Mouse (Mus musculus) T-helper 1 cell (primary cell): ENCODE data around the gene Cfap157.

ENCODE experiments used
- in situ Hi-C: fragments of 300-600 bp; cut with MboI, MseI; formaldehyde crosslinking; loops from one replicate; pipeline ENCODE4 v1.15.1; 2025; ENCODE audit warnings: high pct_unique_total_duplicates

Gene Cfap157

DNA sequence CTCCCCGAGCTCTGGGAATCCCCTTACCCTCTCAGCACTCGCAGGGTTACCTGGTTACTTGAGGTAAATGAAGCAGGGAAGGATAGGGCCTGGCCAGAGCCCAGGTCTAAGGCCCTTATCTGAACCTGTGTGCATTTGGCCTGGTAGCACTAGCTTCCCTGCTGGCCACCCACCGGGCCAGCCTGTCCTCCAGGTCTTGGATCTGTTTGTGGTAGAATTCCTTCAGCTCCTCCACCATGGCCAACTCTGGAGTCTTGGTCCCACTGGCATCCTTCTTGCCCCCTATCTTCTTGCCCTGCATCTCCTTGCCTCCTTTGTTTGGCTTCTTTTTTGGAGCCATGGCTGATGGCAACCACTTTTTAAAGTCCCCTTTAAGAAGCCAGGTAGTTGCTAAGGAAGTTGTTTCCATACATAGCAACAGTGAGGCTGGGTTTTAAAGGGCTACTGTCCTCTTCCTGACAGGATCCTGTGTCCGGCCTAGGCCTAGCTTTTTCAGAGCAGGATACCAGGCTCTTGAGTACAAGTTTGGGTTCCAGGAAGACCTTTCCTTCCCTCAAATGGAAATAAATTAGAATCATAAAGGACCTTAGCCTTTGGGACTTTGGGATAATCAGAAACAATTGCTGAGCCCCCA is at the start of gene Cfap157:
Gene Cfap157, minus strand, starts transcription at position 381 of the 634 bp plus-strand sequence.
- in situ Hi-C loops: no loop called here

GRCm38 (mm10) chr2:32828979-32829676 is 44.9 kb upstream of the Cfap157 start:
- in situ Hi-C loops: no loop called here

DNA sequence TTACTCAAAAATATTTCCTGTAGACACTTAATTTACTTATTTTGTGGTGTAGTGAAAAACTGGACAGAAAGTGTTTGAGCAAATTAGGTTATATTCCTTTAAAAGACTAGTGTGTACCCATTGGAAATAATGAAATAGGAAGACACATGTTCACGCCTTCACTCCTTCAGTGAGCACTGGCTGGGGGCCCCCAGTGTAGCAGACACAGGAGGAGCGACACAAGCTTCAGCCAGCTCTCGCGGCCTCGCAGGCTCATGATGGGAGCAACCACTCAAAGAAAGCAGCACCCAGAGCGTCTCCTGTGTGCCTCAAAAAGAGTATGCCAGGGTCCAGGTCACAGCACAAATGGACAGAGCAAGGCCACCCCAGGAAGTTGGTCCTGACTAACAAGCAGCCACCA is 41.6 kb upstream of the Cfap157 start:
- in situ Hi-C loops: no loop called here

- in situ Hi-C loops: no loop called here
These were observed 40.5 kb upstream of the Cfap157 start for GRCm38 (mm10) chr2:32824778-32825177.

- in situ Hi-C loops: no loop called here
These were observed 40.0 kb upstream of the Cfap157 start for GRCm38 (mm10) chr2:32824181-32824580.

- in situ Hi-C loops: no loop called here
These were observed 39.4 kb upstream of the Cfap157 start for GRCm38 (mm10) chr2:32823579-32824154.

- in situ Hi-C loops: no loop called here
These were observed 38.9 kb upstream of the Cfap157 start for GRCm38 (mm10) chr2:32823153-32823552.

- in situ Hi-C loops: no loop called here
These were observed 38.4 kb upstream of the Cfap157 start for GRCm38 (mm10) chr2:32822643-32823042.

GRCm38 (mm10) chr2:32821041-32821802 is 37.0 kb upstream of the Cfap157 start:
- in situ Hi-C loops: no loop called here

DNA sequence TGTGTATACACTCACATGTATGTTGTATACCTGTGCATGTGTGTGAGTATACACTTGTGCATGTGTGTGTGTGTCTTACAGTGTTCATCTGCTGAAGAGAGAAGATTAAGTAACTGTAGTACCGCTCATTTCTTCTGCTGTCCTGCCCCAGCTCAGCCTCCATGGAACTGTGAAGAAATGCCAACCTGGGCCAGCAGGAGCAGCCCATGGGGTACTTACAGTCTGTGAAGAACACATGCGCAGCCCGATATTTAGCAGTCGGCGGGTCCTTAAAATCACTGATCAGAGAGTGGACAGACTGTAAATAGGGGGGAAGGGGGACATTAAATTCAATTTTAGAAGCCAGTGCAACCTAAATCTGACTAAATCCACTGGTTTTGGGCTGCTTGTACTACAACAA is 34.0 kb upstream of the Cfap157 start:
- in situ Hi-C loops: no loop called here

GRCm38 (mm10) chr2:32817589-32817988 is 33.4 kb upstream of the Cfap157 start:
- in situ Hi-C loops: no loop called here

GRCm38 (mm10) chr2:32816946-32817581 is 32.8 kb upstream of the Cfap157 start:
- in situ Hi-C loops: no loop called here

DNA sequence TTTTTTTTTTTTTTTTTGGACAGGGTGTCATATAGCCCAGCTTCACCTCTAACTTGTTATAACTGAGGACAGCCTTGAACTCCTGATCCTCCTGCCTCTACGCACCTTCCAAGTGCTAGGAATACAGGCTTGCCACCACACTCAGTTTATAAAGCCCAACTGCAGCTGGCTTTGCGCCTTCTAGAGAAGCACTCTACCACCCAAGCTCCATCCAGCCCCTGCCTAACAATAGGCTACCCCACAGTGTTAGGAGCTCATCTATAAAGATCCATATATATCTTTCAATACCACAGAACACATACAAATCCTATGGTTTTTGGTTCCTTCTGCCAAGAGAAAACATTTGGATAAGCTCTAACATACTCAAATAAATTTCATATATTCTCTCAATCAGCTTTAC is 32.3 kb upstream of the Cfap157 start:
- in situ Hi-C loops: no loop called here

DNA sequence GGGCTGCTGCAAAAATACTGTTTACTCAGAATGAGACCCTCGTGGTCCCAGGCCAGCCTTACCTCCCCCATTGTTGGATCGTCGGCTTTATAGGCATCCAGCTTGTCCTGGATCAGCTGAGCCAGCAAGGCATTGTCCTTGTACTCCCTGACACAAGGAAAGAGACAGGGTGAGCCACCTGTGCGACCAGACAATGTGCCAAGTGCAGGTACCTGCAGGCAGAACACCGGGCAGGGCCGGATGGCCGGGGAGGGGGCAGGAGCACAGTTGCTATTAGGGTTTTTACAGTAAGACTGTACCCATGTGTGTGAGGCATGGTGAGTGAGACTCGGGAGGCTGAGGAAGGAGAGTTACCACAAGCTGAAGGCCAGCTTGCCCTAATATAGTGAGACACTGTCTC is 27.7 kb upstream of the Cfap157 start:
- in situ Hi-C loops: no loop called here

GRCm38 (mm10) chr2:32808816-32809566 is 24.8 kb upstream of the Cfap157 start:
- in situ Hi-C loops: no loop called here

- in situ Hi-C loops: no loop called here
These were observed 14.2 kb upstream of the Cfap157 start for GRCm38 (mm10) chr2:32798251-32798962.

DNA sequence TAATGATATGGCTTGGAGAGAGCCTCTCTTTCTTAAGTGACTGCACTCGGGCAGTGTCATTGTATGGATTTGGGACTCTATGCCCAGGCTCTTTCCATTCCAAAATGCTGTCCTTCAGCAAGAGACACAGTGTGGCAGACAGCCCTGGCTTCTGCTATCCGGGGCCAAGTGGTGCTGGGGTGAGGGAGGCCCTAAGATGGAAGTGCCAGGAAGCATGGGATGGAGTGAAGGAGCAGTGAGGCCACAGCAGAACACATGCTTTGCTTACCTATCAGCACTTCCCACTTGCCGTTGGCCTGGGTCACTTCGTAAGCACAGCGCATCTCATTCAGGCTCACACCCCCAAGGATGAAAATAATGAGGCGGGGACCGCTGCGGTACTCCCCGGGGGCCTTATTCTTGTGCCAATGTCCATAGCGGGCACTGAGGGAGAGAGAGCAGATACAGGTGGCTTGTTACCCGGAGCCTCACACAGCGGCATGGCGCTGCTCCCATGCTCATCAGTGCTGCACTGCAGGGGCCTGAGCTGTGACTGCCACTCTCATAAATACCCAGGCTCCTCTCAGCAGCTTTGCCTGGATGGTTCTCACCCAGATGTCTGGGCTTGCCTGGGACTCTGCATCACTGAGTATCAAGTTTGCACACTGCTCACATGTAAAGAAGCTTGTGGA is 11.7 kb upstream of the Cfap157 start:
- in situ Hi-C loops: no loop called here

DNA sequence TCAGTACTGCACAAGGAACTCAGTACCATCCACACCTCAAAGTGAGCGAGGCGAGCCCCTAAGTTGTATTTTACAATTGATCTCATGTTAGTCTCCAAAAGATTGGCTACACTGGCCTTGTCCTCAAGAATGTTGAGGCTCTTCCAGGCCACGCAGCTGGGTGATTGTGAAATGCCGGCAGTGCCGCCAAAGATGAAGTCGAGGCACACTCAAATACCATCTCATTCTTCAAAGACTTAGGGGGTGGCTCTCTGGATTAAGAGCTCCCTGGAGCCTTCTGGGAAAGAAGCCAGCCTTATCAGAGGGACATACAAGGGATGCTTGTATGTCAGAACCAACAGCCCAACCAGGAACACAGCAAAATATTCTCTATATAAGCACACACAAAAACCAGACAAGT is 7.1 kb upstream of the Cfap157 start:
- in situ Hi-C loops: no loop called here

DNA sequence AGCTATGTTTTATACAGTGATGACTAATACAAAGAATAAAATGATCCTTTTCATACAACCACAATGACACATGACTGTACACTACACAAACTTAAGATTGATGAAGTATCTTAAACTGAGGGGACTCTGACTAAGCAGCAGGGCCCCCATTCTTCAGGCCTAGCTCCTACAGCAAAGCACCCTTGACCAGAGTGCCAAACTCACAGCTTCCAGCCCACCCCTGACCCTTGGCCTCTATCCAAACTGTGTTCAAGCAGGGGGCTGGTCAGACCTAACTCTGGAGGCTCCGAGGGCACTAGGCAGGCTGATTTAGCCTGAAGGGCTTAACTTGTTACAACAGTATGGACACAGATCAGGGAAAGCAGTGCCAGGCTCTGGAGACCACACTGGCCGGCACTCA is 4.4 kb upstream of the Cfap157 start:
- in situ Hi-C loops: loop anchor here (5.0 kb wide), 1 partner anchor 54 kb away; no protein-coding TSS in a partner anchor

DNA sequence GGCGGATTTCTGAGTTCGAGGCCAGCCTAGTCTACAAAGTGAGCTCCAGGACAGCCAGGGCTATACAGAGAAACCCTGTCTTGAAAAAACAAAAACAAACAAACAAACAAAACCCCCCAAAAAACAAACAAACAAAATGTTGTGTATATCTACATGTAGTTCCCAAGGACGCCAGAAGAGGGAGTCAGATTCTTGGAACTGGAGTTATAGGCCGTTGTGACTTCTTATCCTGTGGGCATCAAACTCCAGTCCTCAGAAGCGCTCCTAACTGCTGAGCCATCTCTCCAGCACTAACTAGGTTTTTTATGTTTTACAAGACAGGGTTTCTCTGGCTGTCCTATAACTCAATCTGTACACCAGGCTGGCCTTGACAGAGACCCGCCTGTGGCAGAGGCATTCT is 2.9 kb upstream of the Cfap157 start:
- in situ Hi-C loops: loop anchor here (5.0 kb wide), 1 partner anchor 55 kb away; no protein-coding TSS in a partner anchor
